Mouse (Mus musculus): Measurements from ENCODE around the gene Ryr2.

DNA sequence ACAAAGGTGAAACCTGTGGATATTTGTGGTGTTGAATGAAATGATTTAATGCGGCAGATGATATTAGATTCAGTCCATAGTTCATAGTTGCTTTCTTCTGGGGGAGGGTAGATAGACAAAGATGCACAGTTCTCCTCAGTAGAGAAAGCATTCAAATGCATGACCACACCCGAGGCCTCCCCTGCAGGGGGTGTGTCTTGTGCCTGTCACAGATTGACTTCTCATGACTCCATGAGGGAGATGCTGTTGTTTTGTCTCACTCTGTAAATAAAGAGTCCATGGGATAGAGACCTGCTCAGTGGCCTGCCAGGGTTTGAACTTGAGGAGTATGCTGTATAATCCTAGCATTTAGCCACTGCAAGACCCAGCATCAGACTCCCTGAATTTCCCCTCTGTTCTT, 194.5 kb downstream of the Ryr2 start:
- TF ChIP-seq CTCF (IDR thresholded peaks at IDR 0.05; ENCODE audit: low read depth): no peak
- TF ChIP-seq EP300 (IDR thresholded peaks at IDR 0.05; ENCODE audit: low read depth): no peak
